In the genomic region with DNA sequence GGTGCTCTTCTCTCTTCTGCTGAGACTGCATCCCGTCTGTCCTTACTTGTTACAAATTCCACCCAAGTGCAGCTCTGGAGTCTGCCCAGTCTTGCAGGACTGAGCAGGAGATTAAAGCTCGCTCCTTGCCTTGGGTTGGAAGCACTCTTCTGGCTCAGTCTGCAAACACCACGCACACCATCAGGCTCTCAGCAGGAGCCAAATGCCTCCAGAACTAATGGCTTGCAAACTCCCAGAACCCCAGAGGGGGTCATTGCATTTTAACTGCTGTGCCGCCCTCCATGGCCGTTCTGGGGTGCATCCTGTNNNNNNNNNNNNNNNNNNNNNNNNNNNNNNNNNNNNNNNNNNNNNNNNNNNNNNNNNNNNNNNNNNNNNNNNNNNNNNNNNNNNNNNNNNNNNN, we compare ENCODE assay signal across 9 mouse cellular contexts.
DNase-seq lines count a peak whose midpoint lies in the region; ATAC-seq and TF ChIP-seq lines count a peak whose summit lies in the region.
"Had no signal": no experiment of that assay in that cellular context is flagged by ENCODE, and none has a peak within 500 bp of the region (broad histone marks: within the 10 kb centered on the region; RNA-seq: fewer than 3 reads in every experiment).

No protein-coding gene starts in this region.

- 9% methylated on average over 5 of the region's 5 CpGs for WGBS in hindbrain, postnatal 0 days
- WGBS in midbrain, embryonic 16.5 days = 6% methylated on average over 5 of the region's 5 CpGs

- no peak overlapping the region for H3K27ac ChIP-seq in hindbrain, postnatal 0 days
- H3K27ac ChIP-seq in midbrain, embryonic 16.5 days (ENCODE audit: low read length) = peak overlapping the region; percentile 26; the same call in 1 of the 2 replicates
- H3K27ac ChIP-seq: lung, embryonic 15.5 days had no signal

- H3K36me3 ChIP-seq in hindbrain, postnatal 0 days (ENCODE audit: insufficient read depth, low read length) = no peaks in the 10 kb centered on the region
- H3K36me3 ChIP-seq in midbrain, embryonic 16.5 days (ENCODE audit: control insufficient read depth, insufficient read depth, low read length) = no peaks in the 10 kb centered on the region
- H3K36me3 ChIP-seq: lung, embryonic 15.5 days had no signal

- no peak overlapping the region for H3K9ac ChIP-seq in hindbrain, postnatal 0 days (replicated peaks; ENCODE audit: low read length)
- H3K9ac ChIP-seq in midbrain, embryonic 16.5 days (ENCODE audit: low read depth, low read length) = no peak overlapping the region; the same call in 1 of the 2 replicates
- H3K9ac ChIP-seq: forebrain, postnatal 0 days; lung, embryonic 15.5 days had no signal

- H3K4me3 ChIP-seq in hindbrain, postnatal 0 days (ENCODE audit: low read length) = no peak overlapping the region
- H3K4me3 ChIP-seq in midbrain, embryonic 16.5 days (ENCODE audit: low read depth, low read length) = no peak overlapping the region
- H3K4me3 ChIP-seq: lung, embryonic 15.5 days had no signal

- peak; percentile 43 for DNase-seq in layer of hippocampus, adult 9-11 months
- no peak for DNase-seq in layer of hippocampus, postnatal 25 days (ENCODE audit: extremely low spot score in 1 of 2, low spot score in 1 of 2)
- DNase-seq in cerebellum, adult 8-10 months = peak; percentile 20
- peak; percentile 56 for DNase-seq in hindbrain, postnatal 0 days (ENCODE audit: low spot score)
- no peak for DNase-seq in spleen, adult 12 weeks (ENCODE audit: low spot score)

- peak overlapping the region; percentile 42 for H3K4me2 ChIP-seq in hindbrain, postnatal 0 days (ENCODE audit: low read depth, low read length)
- H3K4me2 ChIP-seq in midbrain, embryonic 16.5 days (ENCODE audit: low read length) = peak overlapping the region; percentile 42
- H3K4me2 ChIP-seq: lung, embryonic 15.5 days had no signal

- no peaks in the 10 kb centered on the region for H3K9me3 ChIP-seq in hindbrain, postnatal 0 days (ENCODE audit: low read length)
- no peaks in the 10 kb centered on the region for H3K9me3 ChIP-seq in midbrain, embryonic 16.5 days (replicated peaks; ENCODE audit: control insufficient read depth, low read length, poor library complexity, severe bottlenecking)
- H3K9me3 ChIP-seq: lung, embryonic 15.5 days had no signal

- H3K4me1 ChIP-seq in hindbrain, postnatal 0 days (ENCODE audit: insufficient read depth, low read length) = 0 out of 2 replicates have a peak, but pooled peaks cover 5% of the 10 kb centered on the region
- peaks cover 14% of the 10 kb centered on the region for H3K4me1 ChIP-seq in midbrain, embryonic 16.5 days (ENCODE audit: control insufficient read depth, insufficient read depth, low read length)

- TF ChIP-seq CTCF in hindbrain, postnatal 0 days (IDR thresholded peaks at IDR 0.05; ENCODE audit: low read depth) = no peak

- ATAC-seq in hindbrain, postnatal 0 days = peak; percentile 55; the same call in 1 of the 2 replicates
- ATAC-seq in midbrain, embryonic 16.5 days = 0 out of 2 replicates have a peak, but pooled peaks have one; percentile 61
- ATAC-seq in inflammation-experienced regulatory T-cells, adult 6 months = no peak
- ATAC-seq: forebrain, postnatal 0 days had no signal

- H3K27me3 ChIP-seq in hindbrain, postnatal 0 days (ENCODE audit: insufficient read depth, low read length) = no peaks in the 10 kb centered on the region
- no peaks in the 10 kb centered on the region; the same call in 1 of the 2 replicates for H3K27me3 ChIP-seq in midbrain, embryonic 16.5 days (ENCODE audit: control insufficient read depth, insufficient read depth, low read depth, low read length)
- H3K27me3 ChIP-seq: lung, embryonic 15.5 days had no signal

Comparison
In these comparisons a context has a peak if more than half of its experiments do, and no peak if none do; other contexts are left out.
1. DNase-seq: peak in layer of hippocampus, adult 9-11 months (single experiment), cerebellum, adult 8-10 months (single experiment) and hindbrain, postnatal 0 days (single experiment); none in layer of hippocampus, postnatal 25 days (0 of 2) and spleen, adult 12 weeks (single experiment).